Mouse (Mus musculus) 416B (cell line): ENCODE measurements at regions not wholly inside any gene's neighbourhood (a gene's known extent, or its start where the extent isn't known, plus 50 kb on each side); places are given as distances from the start of the nearest gene placed in this dataset.
A peak's percentile ranks its signal among the peaks of the same experiment; 100 is the strongest.
"Not testable (repeated sequence)": the region's sequence is repeated elsewhere in the genome, so short reads cannot be mapped to it uniquely, and the experiment has no call there.

ENCODE experiments used
- DNase-seq: peaks from one replicate; pipeline ENCODE4 v3.0.0; 2011; ENCODE audit warnings: low read depth

- no peak for DNase-seq
Observed at GRCm38 (mm10) chr15:24348975-24349560, 1064.5 kb downstream of the Basp1 start.

GRCm38 (mm10) chr15:24335876-24336275 is 1077.7 kb downstream of the Basp1 start:
- not testable (repeated sequence) for DNase-seq

GRCm38 (mm10) chr15:24303123-24303522 is 1110.4 kb downstream of the Basp1 start:
- peak; percentile 21 for DNase-seq

- DNase-seq, result no peak
Observed at GRCm38 (mm10) chr15:24297236-24297635, 1116.3 kb downstream of the Basp1 start.

GRCm38 (mm10) chr15:24296798-24297197 is 1116.8 kb downstream of the Basp1 start:
- no peak for DNase-seq

- DNase-seq, result no peak
Observed at GRCm38 (mm10) chr15:24275100-24275499, 1138.5 kb downstream of the Basp1 start.

GRCm38 (mm10) chr15:24267360-24267759 is 1146.2 kb downstream of the Basp1 start:
- DNase-seq, result no peak
